Mouse (Mus musculus) gastrocnemius, adult 2 months (tissue): ENCODE measurements around the gene Sec24c. TPM values are rescaled to one million over a fixed set of nuclear protein-coding genes. Genes with fewer than 3 reads are reported as not detected.

Source experiments
- DNase-seq: peaks from one replicate; pipeline ENCODE4 v3.0.0; 2022
- H3K27ac ChIP-seq: fragments of 200-600 bp; 2 replicates; pipeline ENCODE4 v1.8.1; 2022; ENCODE audit warnings: mild to moderate bottlenecking
- H3K4me3 ChIP-seq: fragments of 200-600 bp; 2 replicates; pipeline ENCODE4 v1.8.1; 2022; ENCODE audit warnings: mild to moderate bottlenecking, moderate library complexity
- CTCF ChIP-seq: fragments of 200-600 bp; IDR thresholded peaks from 2 replicates; pipeline ENCODE4 v1.8.1; 2022; ENCODE audit warnings: antibody characterized with exemption, mild to moderate bottlenecking, moderate library complexity
- intact Hi-C: fragments of 180-260 bp; cut with DNase I; formaldehyde crosslinking; loops from one replicate; pipeline ENCODE4 v1.15.1; 2025
- microRNA-seq: library from miRNA; unstranded; fragments of <30 nt; microRNA quantifications from one replicate; pipeline ENCODE4 v1.2.0, GENCODE M21; 2021
- total RNA-seq, 2 experiments: library from RNA; stranded (reverse); gene quantifications; 2 replicates each; pipeline ENCODE4 v1.2.3; 2021

Gene Sec24c
- total RNA-seq, 2 experiments from 2014 or later, result 73.8 to 76.3 TPM

- intact Hi-C loops, result loop anchor here (5.0 kb wide), 1 partner anchor 58 kb away; the partner anchor contains the start of gene Camk2g
- Histone ChIP-seq H3K27ac (peak within 1 kb of the TSS; percentile 98), H3K4me3 (peak within 1 kb of the TSS; percentile 90)
- peak; percentile 94 for DNase-seq
- TF ChIP-seq CTCF, result peak; percentile 17; the same call in 1 of the 2 replicates
These were observed 60.1 kb downstream of the Sec24c start, which contains the start of gene Ndst2 for GRCm38 (mm10) chr14:20733952-20734774. TSS of gene Ndst2 (minus strand) at chr14:20734562.

- H3K4me3 ChIP-seq, result peak overlapping the region; percentile 90
- DNase-seq, result no peak
- intact Hi-C loops, result no loop called here
- TF ChIP-seq CTCF, result no peak
- peak overlapping the region; percentile 98 for H3K27ac ChIP-seq
These were observed 60.9 kb downstream of the Sec24c start for GRCm38 (mm10) chr14:20735052-20735451.

- no peak for DNase-seq
- no peak for TF ChIP-seq CTCF
- H3K27ac ChIP-seq, result peak overlapping the region; percentile 98
- intact Hi-C loops, result no loop called here
- no peak overlapping the region for H3K4me3 ChIP-seq
These were observed 61.8 kb downstream of the Sec24c start for GRCm38 (mm10) chr14:20735892-20736390.

- H3K4me3 ChIP-seq, result peak overlapping the region; percentile 19; the same call in 1 of the 2 replicates
- peak; percentile 71 for TF ChIP-seq CTCF
- intact Hi-C loops, result no loop called here
- peak; percentile 71 for DNase-seq
- H3K27ac ChIP-seq, result peak overlapping the region; percentile 53
These were observed 63.2 kb downstream of the Sec24c start for GRCm38 (mm10) chr14:20737306-20737705.

GRCm38 (mm10) chr14:20738511-20738910, 64.4 kb downstream of the Sec24c start:
- intact Hi-C loops, result no loop called here

GRCm38 (mm10) chr14:20741301-20741700, 67.2 kb downstream of the Sec24c start:
- no peak overlapping the region for H3K4me3 ChIP-seq
- intact Hi-C loops, result loop anchor here (10.0 kb wide), 1 partner anchor 134 kb away; no protein-coding TSS in a partner anchor
- no peak for DNase-seq
- no peak for TF ChIP-seq CTCF
- H3K27ac ChIP-seq, result peak overlapping the region; percentile 24; the same call in 1 of the 2 replicates

More at GRCm38 (mm10) chr14:20738511-20738910, 64.4 kb downstream of the Sec24c start:
- no peak for TF ChIP-seq CTCF
- Histone ChIP-seq H3K4me3 (no peak overlapping the region), H3K27ac (no peak overlapping the region)
- DNase-seq, result no peak

- Histone ChIP-seq H3K4me3 (no peak overlapping the region), H3K27ac (0 out of 2 replicates have a peak overlapping the region, but pooled peaks have one; percentile 21)
- intact Hi-C loops, result loop anchor here (10.0 kb wide), 1 partner anchor 131 kb away; no protein-coding TSS in a partner anchor
- peak; percentile 82 for DNase-seq
- no peak for TF ChIP-seq CTCF
These were observed 69.5 kb downstream of the Sec24c start for GRCm38 (mm10) chr14:20743614-20744013.

Small RNA genes within 50 kb of the gene (microRNA-seq; reads per million reads assigned to microRNA genes)
- not detected for gene Mir6946

Other genes with a start within 250 kb of the Sec24c start
- under 1 TPM; 0.05 to 0.33 TPM for gene Cfap70, start 222.1 kb upstream of the Sec24c start, total RNA-seq
- 10 to 100 TPM; 38.8 to 66.8 TPM for gene Anxa7, start 194.2 kb upstream of the Sec24c start, total RNA-seq
- 100 to 1,000 TPM in 1 of 2 experiments, 10 to 100 TPM in 1; 78.1 to 157 TPM for gene Mss51, start 177.4 kb upstream of the Sec24c start, total RNA-seq
- 100 to 1,000 TPM; 170 to 204 TPM for gene Ppp3cb, start 127.7 kb upstream of the Sec24c start, total RNA-seq
- gene Usp54, start 33.2 kb upstream of the Sec24c start, total RNA-seq, result 1 to 10 TPM; 4.9 to 6.3 TPM
- 1,000 to 10,000 TPM; 2,377 to 3,782 TPM for gene Myoz1, start 17.8 kb upstream of the Sec24c start, total RNA-seq
- 100 to 1,000 TPM; 142 to 187 TPM for gene Synpo2l, start 6.0 kb upstream of the Sec24c start, total RNA-seq
- 1 to 10 TPM; 1.9 to 3.3 TPM for gene Fut11, start 20.7 kb downstream of the Sec24c start, total RNA-seq
- 100 to 1,000 TPM; 120 to 152 TPM for gene Chchd1, start 28.7 kb downstream of the Sec24c start, total RNA-seq
- 10 to 100 TPM; 35.0 to 37.0 TPM for gene Zswim8, start 33.2 kb downstream of the Sec24c start, total RNA-seq
- gene Ndst2, start 60.3 kb downstream of the Sec24c start, total RNA-seq, result 1 to 10 TPM; 6.2 to 7.1 TPM
- 100 to 1,000 TPM; 162 to 163 TPM for gene Camk2g, start 119.8 kb downstream of the Sec24c start, total RNA-seq
- 10 to 100 TPM; 17.2 to 28.5 TPM for gene Plau, start 162.4 kb downstream of the Sec24c start, total RNA-seq